Mouse (Mus musculus) erythroblast, embryonic 14.5 days (primary cell): ENCODE data around the gene Magi1.

Experiments
- GATA1 ChIP-seq: IDR thresholded peaks from 2 replicates; pipeline ENCODE4 v1.6.1; 2012; ENCODE audit warnings: low read length, inconsistent platforms, mixed read lengths
- TAL1 ChIP-seq: IDR thresholded peaks from 3 replicates; pipeline ENCODE4 v1.6.1; 2012; ENCODE audit warnings: low read length, inconsistent platforms, mixed read lengths

- no peak for TF ChIP-seq TAL1
- no peak for TF ChIP-seq GATA1
Measured at GRCm38 (mm10) chr6:93819888-93820287, 463.8 kb downstream of the Magi1 start.
